Mouse (Mus musculus): ENCODE measurements around the gene Depdc7. TPM values are rescaled to one million over a fixed set of nuclear protein-coding genes. Genes with fewer than 3 reads are reported as not detected.

The Depdc7 gene
- polyA plus RNA-seq, 1 experiment from 2014 or later = 1.0 TPM

DNA sequence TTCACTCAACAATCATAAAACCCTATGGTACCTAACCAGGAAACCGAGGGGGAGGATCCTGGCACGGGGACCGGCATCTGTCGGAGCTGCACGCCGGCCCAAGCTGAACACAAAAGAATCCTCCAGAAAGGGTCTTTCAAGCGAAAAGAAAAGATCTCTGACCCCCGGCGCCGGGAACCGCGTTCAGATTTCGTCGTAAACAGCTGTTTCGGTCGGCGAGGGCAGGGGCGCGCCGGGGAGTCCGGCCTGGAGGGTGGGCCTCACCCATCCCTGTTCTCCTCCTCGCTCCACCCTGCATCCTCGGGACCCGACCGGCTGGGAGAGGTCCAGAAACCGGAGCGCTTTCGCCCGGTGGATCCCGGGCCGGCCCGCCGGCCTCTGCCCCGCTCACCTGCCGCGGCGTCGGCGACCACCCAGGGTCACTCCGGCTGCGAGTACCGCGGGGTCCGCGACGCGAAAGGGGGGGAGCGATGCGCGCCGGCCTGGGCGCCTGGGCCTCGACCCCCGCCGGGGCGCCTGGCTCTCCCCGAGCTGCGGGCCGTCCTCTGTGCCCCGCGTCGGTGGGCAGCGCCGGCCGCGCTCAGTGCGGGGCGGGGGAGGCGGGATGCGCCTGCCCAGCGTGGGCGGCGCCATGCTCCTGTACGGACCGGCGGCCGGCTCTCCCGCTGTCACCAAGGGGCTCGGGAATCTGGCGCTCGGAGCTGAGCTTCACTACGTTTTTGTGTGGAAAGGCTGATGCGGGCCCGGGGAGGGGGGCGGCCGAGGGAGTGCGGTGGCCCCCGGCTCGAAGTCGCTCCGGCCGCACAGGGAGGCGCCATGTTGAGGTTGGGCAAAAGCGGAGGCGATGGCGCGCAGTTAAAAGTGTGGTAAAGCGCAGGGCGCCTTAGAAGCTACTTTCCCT, 30.8 kb downstream of the Depdc7 start, which contains the start of gene Tcp11l1:
Gene Tcp11l1, minus strand, starts transcription at position 585 of the 901 bp plus-strand sequence.
- Histone ChIP-seq H3K27ac (peak within 1 kb of the TSS; percentile 94), H3K4me1 (peaks cover 25% of the 10 kb centered on the region), H3K4me3 (peak within 1 kb of the TSS; percentile 91), H3K9ac (peak within 1 kb of the TSS; percentile 89), H3K9me3 (no peaks in the 10 kb centered on the region), H3K4me2 (peak within 1 kb of the TSS; percentile 78), H3K27me3 (replicated peaks) (no peaks in the 10 kb centered on the region), H3K36me3 (replicated peaks) (no peaks in the 10 kb centered on the region)
- ATAC-seq (replicated peaks) = peak; percentile 97
- WGBS = under 1% methylated on average over 87 of the region's 99 CpGs

DNA sequence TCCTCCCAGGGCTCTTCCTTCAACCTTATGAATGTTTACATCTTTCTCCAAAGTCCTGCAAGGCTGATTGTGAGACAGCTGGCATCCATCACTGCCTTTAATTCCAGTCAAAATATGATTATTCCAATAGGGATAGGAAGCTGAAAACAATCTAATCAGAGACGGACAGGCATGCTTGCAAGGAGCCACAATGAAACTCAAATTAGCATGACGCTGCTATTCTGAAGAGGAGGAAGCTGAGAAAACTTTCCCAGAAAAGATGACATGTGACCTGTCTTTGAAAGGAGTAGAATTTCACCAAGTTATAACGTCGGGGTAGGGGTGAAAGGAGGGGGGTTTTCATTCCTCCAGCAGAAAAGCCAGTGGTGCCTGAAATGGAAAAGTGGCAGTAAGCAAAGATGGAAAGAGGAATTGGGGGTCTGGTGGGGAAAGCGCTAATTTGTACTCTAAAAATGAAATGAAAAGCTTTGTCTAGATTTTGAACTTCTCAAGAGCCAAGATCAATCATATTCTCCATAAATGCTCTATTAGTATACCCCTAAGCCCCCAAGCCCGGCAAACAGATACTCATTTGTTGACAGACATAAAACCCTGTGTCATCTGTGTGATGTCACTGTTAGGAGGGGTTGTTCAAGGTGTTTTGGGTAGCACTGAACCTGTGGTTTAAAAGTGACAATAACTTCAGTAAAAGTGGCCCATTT, 31.9 kb downstream of the Depdc7 start:
- Histone ChIP-seq H3K9ac (peak overlapping the region; percentile 89), H3K4me3 (peak overlapping the region; percentile 91), H3K9me3 (no peaks in the 10 kb centered on the region), H3K36me3 (replicated peaks) (no peaks in the 10 kb centered on the region), H3K27me3 (replicated peaks) (no peaks in the 10 kb centered on the region), H3K27ac (peak overlapping the region; percentile 94), H3K4me1 (peaks cover 25% of the 10 kb centered on the region), H3K4me2 (peak overlapping the region; percentile 78)
- ATAC-seq (replicated peaks) = peak; percentile 16
- 13% methylated on average over 6 of the region's 6 CpGs for WGBS

DNA sequence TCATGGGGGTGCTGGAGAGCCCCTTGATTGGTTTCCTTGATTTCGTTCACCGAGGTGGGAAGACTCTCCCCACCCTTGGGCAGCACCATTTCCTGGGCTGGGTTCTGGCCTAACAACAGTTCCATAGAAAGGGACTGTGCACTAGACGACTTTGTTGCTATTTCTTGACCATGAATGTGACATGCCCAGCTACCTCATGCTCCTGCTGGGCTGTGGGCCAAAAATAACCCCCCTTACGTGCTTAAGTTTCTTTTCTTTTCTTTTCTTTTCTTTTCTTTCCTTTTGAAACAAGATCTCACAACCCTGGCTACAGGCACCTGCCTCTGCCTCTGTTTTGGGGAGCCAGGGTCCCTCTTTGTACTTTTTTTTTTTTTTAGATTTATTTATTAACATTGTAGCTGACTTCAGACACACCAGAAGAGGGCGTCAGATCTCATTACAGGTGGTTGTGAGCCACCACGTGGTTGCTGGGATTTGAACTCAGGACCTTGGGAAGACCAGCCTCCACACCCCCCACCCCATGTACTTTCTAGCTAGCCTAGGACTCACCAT, 32.8 kb downstream of the Depdc7 start:
- no peak for ATAC-seq (replicated peaks)
- no peaks in the 10 kb centered on the region for H3K9me3 ChIP-seq
- no peak overlapping the region for H3K4me3 ChIP-seq
- no peak overlapping the region for H3K27ac ChIP-seq
- WGBS = 61% methylated on average over 6 of the region's 6 CpGs
- H3K4me1 ChIP-seq = peaks cover 25% of the 10 kb centered on the region
- peaks cover under 1% of the 10 kb centered on the region; the same call in 1 of the 2 replicates for H3K36me3 ChIP-seq (replicated peaks)
- H3K9ac ChIP-seq = no peak overlapping the region
- peak overlapping the region; percentile 78 for H3K4me2 ChIP-seq
- H3K27me3 ChIP-seq (replicated peaks) = no peaks in the 10 kb centered on the region

DNA sequence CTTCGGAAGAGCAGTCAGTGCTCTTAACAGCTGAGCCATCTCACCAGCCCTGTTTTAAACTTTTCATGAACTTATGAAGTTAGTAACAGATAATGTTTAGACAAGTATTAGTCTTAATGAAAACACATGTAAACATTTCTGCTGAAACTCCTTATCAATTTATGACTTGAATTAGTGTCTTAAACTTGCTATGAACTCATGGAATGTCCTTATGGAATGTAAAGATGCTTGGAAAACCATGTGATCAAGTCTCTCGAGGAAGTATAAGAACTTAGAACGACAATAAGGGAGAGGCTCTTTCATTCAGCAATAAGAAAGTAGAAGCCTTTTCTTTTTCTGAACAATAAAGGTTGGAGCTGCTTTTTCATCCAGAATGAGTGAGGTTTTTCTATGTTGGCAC, 38.3 kb downstream of the Depdc7 start:
- no peaks in the 10 kb centered on the region for H3K4me1 ChIP-seq
- no peak overlapping the region for H3K4me2 ChIP-seq
- H3K36me3 ChIP-seq (replicated peaks) = peaks cover 12% of the 10 kb centered on the region
- H3K27me3 ChIP-seq (replicated peaks) = no peaks in the 10 kb centered on the region
- H3K9ac ChIP-seq = no peak overlapping the region
- ATAC-seq (replicated peaks) = no peak
- no peaks in the 10 kb centered on the region for H3K9me3 ChIP-seq
- WGBS = 78% methylated on average over 3 of the region's 3 CpGs
- H3K27ac ChIP-seq = no peak overlapping the region
- no peak overlapping the region for H3K4me3 ChIP-seq

DNA sequence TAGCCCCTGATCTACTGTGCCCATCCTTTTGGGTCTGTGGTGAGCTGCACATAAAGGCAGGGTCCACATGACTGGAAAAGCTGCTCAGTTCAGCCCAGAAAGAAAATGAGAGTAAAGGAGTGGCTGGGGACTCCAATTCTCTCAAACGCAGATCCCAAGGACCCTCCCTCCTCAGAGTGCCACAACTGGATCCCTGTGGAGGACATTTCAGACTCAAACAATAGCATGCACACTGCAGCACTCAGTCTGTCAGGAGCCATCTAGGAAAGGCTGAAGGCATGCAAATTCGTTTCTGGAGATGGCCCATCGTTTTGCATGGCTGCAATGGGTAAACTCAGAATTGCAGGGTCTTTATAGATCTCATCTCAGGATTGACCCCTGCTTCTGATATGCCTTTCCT, 39.5 kb downstream of the Depdc7 start:
- 65% methylated on average over 3 of the region's 3 CpGs for WGBS
- no peak overlapping the region for H3K4me2 ChIP-seq
- no peaks in the 10 kb centered on the region for H3K4me1 ChIP-seq
- H3K36me3 ChIP-seq (replicated peaks) = peaks cover 19% of the 10 kb centered on the region
- no peaks in the 10 kb centered on the region for H3K27me3 ChIP-seq (replicated peaks)
- no peak overlapping the region for H3K9ac ChIP-seq
- no peak for ATAC-seq (replicated peaks)
- no peaks in the 10 kb centered on the region for H3K9me3 ChIP-seq
- H3K27ac ChIP-seq = no peak overlapping the region
- H3K4me3 ChIP-seq = no peak overlapping the region

DNA sequence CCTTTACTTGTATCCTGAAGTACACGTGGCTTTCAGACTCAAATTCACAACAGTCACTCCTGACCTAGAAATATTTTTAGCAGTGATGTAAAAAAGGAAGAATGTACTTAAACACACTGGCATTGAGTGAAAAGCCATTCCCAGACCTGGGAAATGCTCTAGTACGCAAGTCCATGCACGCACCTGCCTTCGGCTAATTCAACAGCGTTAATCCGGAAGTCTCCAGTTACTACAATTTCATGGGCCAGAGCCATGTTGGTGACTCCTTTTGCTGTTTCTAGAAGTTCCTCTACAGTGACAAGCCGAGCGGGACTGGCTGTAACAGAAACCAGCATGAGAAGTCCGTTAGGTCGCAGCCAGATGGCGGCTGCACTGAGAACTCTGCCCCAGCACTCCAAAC, 43.0 kb downstream of the Depdc7 start:
- H3K36me3 ChIP-seq (replicated peaks) = peaks cover 20% of the 10 kb centered on the region
- H3K9ac ChIP-seq = no peak overlapping the region
- H3K27me3 ChIP-seq (replicated peaks) = no peaks in the 10 kb centered on the region
- no peaks in the 10 kb centered on the region for H3K4me1 ChIP-seq
- WGBS = 90% methylated on average over 11 of the region's 11 CpGs
- H3K4me3 ChIP-seq = no peak overlapping the region
- ATAC-seq (replicated peaks) = no peak
- H3K4me2 ChIP-seq = no peak overlapping the region
- no peak overlapping the region for H3K27ac ChIP-seq
- no peaks in the 10 kb centered on the region for H3K9me3 ChIP-seq

DNA sequence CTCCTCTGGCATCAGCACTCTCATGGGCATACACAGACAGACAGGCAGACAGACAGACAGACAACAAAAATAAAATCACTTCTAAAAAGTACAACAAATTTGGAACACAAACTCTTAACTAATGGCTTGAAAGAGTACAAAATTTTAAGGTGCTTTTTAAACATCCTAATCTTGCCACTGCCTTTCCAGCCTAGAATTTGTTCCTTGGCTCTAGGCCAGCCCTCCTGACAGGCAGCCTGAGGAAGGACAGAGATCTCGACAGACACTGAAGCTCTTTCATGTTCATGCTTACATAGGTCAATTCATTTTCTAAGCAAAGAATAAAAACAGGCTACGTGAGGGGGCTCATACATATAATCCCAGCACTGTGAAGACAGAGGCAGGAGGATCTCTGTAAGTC, 50.1 kb downstream of the Depdc7 start:
- WGBS = 61% methylated on average over 2 of the region's 2 CpGs
- Histone ChIP-seq H3K9me3 (no peaks in the 10 kb centered on the region), H3K27me3 (replicated peaks) (no peaks in the 10 kb centered on the region), H3K9ac (no peak overlapping the region), H3K36me3 (replicated peaks) (peaks cover 10% of the 10 kb centered on the region; the same call in 1 of the 2 replicates), H3K27ac (no peak overlapping the region), H3K4me3 (no peak overlapping the region), H3K4me1 (no peaks in the 10 kb centered on the region), H3K4me2 (no peak overlapping the region)
- no peak for ATAC-seq (replicated peaks)

DNA sequence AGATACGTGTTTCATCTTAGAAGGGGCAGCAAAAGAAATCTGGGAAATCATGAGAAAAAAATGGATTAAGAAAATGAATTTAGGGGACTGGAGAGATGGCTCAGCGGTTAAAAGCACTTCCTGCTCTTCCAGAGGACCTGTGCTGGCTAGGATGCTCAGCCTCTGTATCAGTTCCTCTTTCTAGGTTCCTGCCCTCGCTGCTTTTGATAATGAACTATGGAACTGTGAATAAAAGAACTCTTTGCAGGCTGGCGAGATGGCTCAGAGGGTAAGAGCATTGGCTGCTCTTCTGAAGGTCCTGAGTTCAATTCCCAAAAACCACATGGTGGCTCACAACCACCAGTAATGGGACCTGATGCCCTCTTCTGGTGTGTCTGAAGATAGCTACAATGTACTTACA, 52.0 kb downstream of the Depdc7 start:
- Histone ChIP-seq H3K4me2 (no peak overlapping the region), H3K4me3 (no peak overlapping the region), H3K9me3 (no peaks in the 10 kb centered on the region), H3K27ac (no peak overlapping the region), H3K27me3 (replicated peaks) (no peaks in the 10 kb centered on the region), H3K9ac (no peak overlapping the region), H3K4me1 (no peaks in the 10 kb centered on the region), H3K36me3 (replicated peaks) (peaks cover 6% of the 10 kb centered on the region; the same call in 1 of the 2 replicates)
- ATAC-seq (replicated peaks) = no peak
- WGBS = 83% methylated on average over 4 of the region's 4 CpGs

DNA sequence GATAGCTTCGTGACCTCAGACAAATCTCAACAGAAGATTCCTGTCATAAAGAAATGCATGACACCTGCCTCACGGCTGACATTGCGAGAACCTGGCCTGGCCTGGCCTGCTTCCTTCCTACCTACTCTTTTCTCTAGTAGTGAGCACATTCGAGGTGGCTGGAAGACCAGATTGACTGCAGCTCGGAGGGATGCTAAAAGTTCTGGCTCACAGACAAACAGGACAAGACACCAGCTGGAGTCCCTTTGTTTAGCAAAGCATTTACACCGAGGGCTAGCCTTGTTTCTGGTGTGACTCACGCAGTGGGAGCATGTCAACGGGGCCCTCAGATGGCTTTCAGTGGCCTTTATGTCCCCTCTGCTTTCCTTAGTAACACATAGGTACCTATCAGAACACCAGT, 54.0 kb downstream of the Depdc7 start:
- H3K27ac ChIP-seq = no peak overlapping the region
- H3K9ac ChIP-seq = no peak overlapping the region
- ATAC-seq (replicated peaks) = no peak
- no peaks in the 10 kb centered on the region for H3K27me3 ChIP-seq (replicated peaks)
- no peaks in the 10 kb centered on the region for H3K4me1 ChIP-seq
- H3K4me3 ChIP-seq = no peak overlapping the region
- H3K36me3 ChIP-seq (replicated peaks) = peaks cover 13% of the 10 kb centered on the region
- WGBS = 81% methylated on average over 8 of the region's 8 CpGs
- no peaks in the 10 kb centered on the region for H3K9me3 ChIP-seq
- no peak overlapping the region for H3K4me2 ChIP-seq

DNA sequence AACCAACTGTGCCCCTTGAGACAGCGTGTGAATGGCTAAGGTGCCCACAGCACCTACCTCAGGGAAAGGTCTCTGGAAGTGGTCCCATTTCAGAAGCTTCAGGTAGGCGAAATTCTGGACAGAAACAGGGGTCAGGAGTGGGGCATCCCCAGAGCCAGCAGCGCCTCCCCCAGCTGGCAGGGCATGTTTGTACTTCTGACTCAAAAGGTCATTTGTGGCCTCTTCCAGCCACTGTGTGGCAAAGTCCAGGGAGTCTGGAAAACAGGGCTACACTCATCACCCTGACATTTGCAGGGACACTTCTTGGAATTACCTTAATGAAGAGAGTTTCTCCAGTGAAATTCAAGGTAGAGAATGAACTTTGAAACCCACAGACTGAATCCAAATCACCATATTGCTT, 54.4 kb downstream of the Depdc7 start:
- no peak for ATAC-seq (replicated peaks)
- Histone ChIP-seq H3K9ac (no peak overlapping the region), H3K36me3 (replicated peaks) (peaks cover 17% of the 10 kb centered on the region), H3K27me3 (replicated peaks) (no peaks in the 10 kb centered on the region), H3K27ac (no peak overlapping the region), H3K4me1 (no peaks in the 10 kb centered on the region), H3K4me3 (no peak overlapping the region), H3K4me2 (no peak overlapping the region), H3K9me3 (no peaks in the 10 kb centered on the region)
- 86% methylated on average over 3 of the region's 3 CpGs for WGBS

DNA sequence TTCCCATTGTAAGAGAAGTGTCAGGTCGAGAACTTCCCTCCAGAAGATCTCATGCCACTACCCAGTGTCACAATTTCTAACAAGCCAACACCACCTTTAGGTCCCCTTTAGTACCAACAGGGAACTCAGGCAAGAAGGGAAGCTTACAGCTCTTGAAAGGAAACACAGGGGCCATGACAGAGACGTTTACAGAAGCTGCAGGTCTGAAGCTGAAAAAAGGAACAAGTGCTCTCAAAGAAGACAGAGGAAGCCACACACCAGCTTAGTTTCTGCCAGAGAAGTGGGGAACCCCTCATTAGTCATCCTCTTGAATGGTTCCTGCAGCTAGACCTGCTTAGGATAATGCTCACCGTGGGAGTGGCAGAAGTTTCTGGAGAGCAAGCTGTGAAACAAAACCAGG, 55.4 kb downstream of the Depdc7 start:
- Histone ChIP-seq H3K4me2 (no peak overlapping the region), H3K27me3 (replicated peaks) (no peaks in the 10 kb centered on the region), H3K9me3 (no peaks in the 10 kb centered on the region), H3K4me3 (no peak overlapping the region), H3K36me3 (replicated peaks) (peaks cover 19% of the 10 kb centered on the region), H3K27ac (no peak overlapping the region), H3K4me1 (no peaks in the 10 kb centered on the region), H3K9ac (no peak overlapping the region)
- WGBS = 79% methylated on average over 3 of the region's 3 CpGs
- no peak for ATAC-seq (replicated peaks)

DNA sequence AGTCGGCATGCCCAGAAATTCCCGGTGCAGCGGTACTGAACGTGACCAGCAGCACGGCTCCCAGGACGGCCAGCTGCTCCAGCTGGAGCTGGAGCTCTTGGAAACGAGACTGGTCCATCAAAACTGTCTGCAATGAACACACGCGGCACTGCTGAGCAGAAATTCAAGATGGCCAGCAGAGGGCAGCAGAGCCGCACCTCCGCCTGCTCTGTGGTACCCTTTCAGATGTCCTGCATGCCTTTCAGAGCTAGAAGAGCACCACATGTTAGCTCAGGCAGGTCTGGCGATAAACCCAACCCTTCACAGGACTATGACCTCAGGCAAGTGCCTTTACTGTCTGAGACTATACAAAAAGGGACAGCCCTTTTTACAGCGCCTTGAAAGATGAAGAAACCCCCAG, 57.3 kb downstream of the Depdc7 start:
- peaks cover 29% of the 10 kb centered on the region for H3K36me3 ChIP-seq (replicated peaks)
- 10% methylated on average over 13 of the region's 13 CpGs for WGBS
- H3K4me3 ChIP-seq = no peak overlapping the region
- H3K9ac ChIP-seq = no peak overlapping the region
- H3K27ac ChIP-seq = no peak overlapping the region
- ATAC-seq (replicated peaks) = peak; percentile 95
- H3K27me3 ChIP-seq (replicated peaks) = no peaks in the 10 kb centered on the region
- H3K9me3 ChIP-seq = no peaks in the 10 kb centered on the region
- no peak overlapping the region for H3K4me2 ChIP-seq
- H3K4me1 ChIP-seq = no peaks in the 10 kb centered on the region

All from midbrain, embryonic 15.5 days (tissue).